Mouse (Mus musculus) CH12.LX (cell line): ENCODE measurements around the gene Traf3. TPM values are rescaled to one million over a fixed set of nuclear protein-coding genes. Genes with fewer than 3 reads are reported as not detected.

Experiments
- DNase-seq: peaks from one replicate; pipeline ENCODE4 v3.0.0-alpha.2; 2013; ENCODE audit errors: extremely low read depth
- H3K27ac ChIP-seq: 2 replicates; pipeline ENCODE4 v1.5.1; 2012; ENCODE audit warnings: low read depth, mild to moderate bottlenecking, control low read depth, moderate library complexity; ENCODE audit not compliant: insufficient read depth
- H3K27me3 ChIP-seq: replicated peaks from 2 replicates; pipeline ENCODE3; 2012; ENCODE audit warnings: inconsistent platforms
- H3K36me3 ChIP-seq, 2 experiments: replicated peaks in 1 of 2; 2 replicates each; pipeline versions ENCODE3 to v1.6.1; 2012; ENCODE audit warnings: inconsistent platforms in 1 of 2, low read length in 1 of 2, mild to moderate bottlenecking in 1 of 2, mixed read lengths in 1 of 2, moderate library complexity in 1 of 2; ENCODE audit not compliant: control insufficient read depth in 1 of 2, insufficient read depth in 1 of 2
- H3K4me1 ChIP-seq, 2 experiments: 2 replicates each; pipeline ENCODE4 v1.6.1; 2012; ENCODE audit warnings: inconsistent platforms in 1 of 2, moderate library complexity in 1 of 2; ENCODE audit not compliant: insufficient read depth in 2 of 2, control insufficient read depth in 1 of 2
- H3K4me2 ChIP-seq: 2 replicates; pipeline ENCODE4 v1.6.1; 2012; ENCODE audit warnings: low read depth, mild to moderate bottlenecking, control low read depth; ENCODE audit not compliant: poor library complexity, insufficient read depth, severe bottlenecking
- H3K4me3 ChIP-seq, 3 experiments: fragments of 150-350 bp in 1 of 3; sonication (generic) in 1 of 3; replicated peaks in 1 of 3; 2 replicates each; pipeline versions ENCODE3 to v1.5.1; 2011 to 2012; ENCODE audit warnings: low read depth in 2 of 3, low read length in 2 of 3, mild to moderate bottlenecking in 2 of 3, moderate library complexity in 2 of 3, control low read depth in 1 of 3, improper control_type of control experiment in 1 of 3, inconsistent platforms in 1 of 3, mixed read lengths in 1 of 3; ENCODE audit not compliant: poor library complexity in 1 of 3
- H3K79me2 ChIP-seq: replicated peaks from 2 replicates; pipeline ENCODE4 v1.6.1; 2012; ENCODE audit warnings: mild to moderate bottlenecking, moderate library complexity; ENCODE audit not compliant: control insufficient read depth, poor library complexity, insufficient read depth, severe bottlenecking; ENCODE audit errors: extremely low read depth
- H3K9ac ChIP-seq: 2 replicates; pipeline ENCODE4 v1.6.1; 2012; ENCODE audit warnings: low read depth, mild to moderate bottlenecking, control low read depth, moderate library complexity; ENCODE audit not compliant: insufficient read depth
- H3K9me3 ChIP-seq: replicated peaks from 2 replicates; pipeline ENCODE3; 2012; ENCODE audit warnings: low read length, inconsistent platforms, mixed read lengths
- BHLHE40 ChIP-seq: IDR thresholded peaks from 2 replicates; pipeline ENCODE4 v1.6.1; 2011; ENCODE audit warnings: mild to moderate bottlenecking, low read depth, low read length, improper control_type of control experiment
- CHD2 ChIP-seq: IDR thresholded peaks from 2 replicates; pipeline ENCODE4 v1.6.1; 2011; ENCODE audit warnings: low read length, improper control_type of control experiment
- EP300 ChIP-seq: IDR thresholded peaks from 2 replicates; pipeline ENCODE4 v1.6.1; 2011; ENCODE audit warnings: low read length, improper control_type of control experiment
- ETS1 ChIP-seq: conservative IDR thresholded peaks from 2 replicates; pipeline ENCODE4 v1.6.1; 2012; ENCODE audit warnings: low read depth, mild to moderate bottlenecking, inconsistent platforms, low read length, improper control_type of control experiment, moderate library complexity
- HCFC1 ChIP-seq: IDR thresholded peaks from 2 replicates; pipeline ENCODE4 v1.6.1; 2012; ENCODE audit warnings: low read depth, mild to moderate bottlenecking, inconsistent platforms, low read length, improper control_type of control experiment
- IRF4 ChIP-seq: IDR thresholded peaks from 2 replicates; pipeline ENCODE4 v1.6.1; 2014; ENCODE audit warnings: low read depth, mild to moderate bottlenecking, inconsistent platforms, low read length, improper control_type of control experiment
- JUN ChIP-seq: IDR thresholded peaks from 2 replicates; pipeline ENCODE4 v1.6.1; 2011; ENCODE audit warnings: low read depth, mild to moderate bottlenecking, low read length, improper control_type of control experiment, moderate library complexity; ENCODE audit not compliant: insufficient read depth
- JUND ChIP-seq: conservative IDR thresholded peaks from 2 replicates; pipeline ENCODE4 v1.6.1; 2011; ENCODE audit warnings: low read depth, low read length, improper control_type of control experiment
- KAT2A ChIP-seq: IDR thresholded peaks from 2 replicates; pipeline ENCODE4 v1.6.1; 2012; ENCODE audit warnings: low read length, improper control_type of control experiment, inconsistent platforms; ENCODE audit not compliant: insufficient replicate concordance
- MAX ChIP-seq: IDR thresholded peaks from 2 replicates; pipeline ENCODE4 v1.6.1; 2011; ENCODE audit warnings: low read length, improper control_type of control experiment
- MAZ ChIP-seq: IDR thresholded peaks from 2 replicates; pipeline ENCODE4 v1.6.1; 2012; ENCODE audit warnings: low read depth, mild to moderate bottlenecking, inconsistent platforms, low read length, improper control_type of control experiment, moderate library complexity
- MEF2A ChIP-seq: IDR thresholded peaks from 2 replicates; pipeline ENCODE4 v1.6.1; 2014; ENCODE audit warnings: low read depth, mild to moderate bottlenecking, inconsistent platforms, low read length, improper control_type of control experiment, borderline replicate concordance
- MYC ChIP-seq: IDR thresholded peaks from 2 replicates; pipeline ENCODE4 v1.6.1; 2011; ENCODE audit warnings: low read depth, mild to moderate bottlenecking, improper control_type of control experiment, low read length
- NELFE ChIP-seq: IDR thresholded peaks from 2 replicates; pipeline ENCODE4 v1.6.1; 2011; ENCODE audit warnings: low read depth, low read length, improper control_type of control experiment
- NRF1 ChIP-seq: IDR thresholded peaks from 2 replicates; pipeline ENCODE4 v1.6.1; 2014; ENCODE audit warnings: low read depth, mild to moderate bottlenecking, inconsistent platforms, low read length, improper control_type of control experiment, moderate library complexity
- PAX5 ChIP-seq: IDR thresholded peaks from 2 replicates; pipeline ENCODE4 v1.6.1; 2012; ENCODE audit warnings: low read length, inconsistent platforms, mixed read lengths
- RCOR1 ChIP-seq: conservative IDR thresholded peaks from 2 replicates; pipeline ENCODE4 v1.6.1; 2012; ENCODE audit warnings: low read depth, mild to moderate bottlenecking, inconsistent platforms, low read length, improper control_type of control experiment
- SMC3 ChIP-seq: IDR thresholded peaks from 2 replicates; pipeline ENCODE4 v1.6.1; 2011; ENCODE audit warnings: low read depth, low read length, improper control_type of control experiment
- TCF12 ChIP-seq: IDR thresholded peaks from 2 replicates; pipeline ENCODE4 v1.6.1; 2014; ENCODE audit warnings: low read depth, mild to moderate bottlenecking, inconsistent platforms, low read length, improper control_type of control experiment
- USF1 ChIP-seq: IDR thresholded peaks from 2 replicates; pipeline ENCODE4 v1.6.1; 2014; ENCODE audit warnings: low read depth, mild to moderate bottlenecking, inconsistent platforms, low read length, improper control_type of control experiment
- USF2 ChIP-seq: conservative IDR thresholded peaks from 2 replicates; pipeline ENCODE4 v1.6.1; 2011; ENCODE audit warnings: low read depth, low read length, improper control_type of control experiment
- ZKSCAN1 ChIP-seq: IDR thresholded peaks from 2 replicates; pipeline ENCODE4 v1.6.1; 2012; ENCODE audit warnings: low read depth, inconsistent platforms, low read length, improper control_type of control experiment, borderline replicate concordance
- ZMIZ1 ChIP-seq: IDR thresholded peaks from 2 replicates; pipeline ENCODE4 v1.6.1; 2012; ENCODE audit warnings: low read depth, mild to moderate bottlenecking, inconsistent platforms, low read length, improper control_type of control experiment
- ZNF384 ChIP-seq: IDR thresholded peaks from 2 replicates; pipeline ENCODE4 v1.6.1; 2012; ENCODE audit warnings: low read depth, low read length, improper control_type of control experiment, inconsistent platforms
- dilution Hi-C: fragments of 300-500 bp; cut with MboI; formaldehyde crosslinking; loops from 2 replicates; pipeline ENCODE4 v1.14.3; 2020; ENCODE audit warnings: low sequenced_read_pairs; ENCODE audit not compliant: extremely low pct_unique_long_range_greater_than_20kb, extremely low pct_ligation_motif_present
- in situ Hi-C: fragments of 300-500 bp; cut with MboI; formaldehyde crosslinking; loops from 3 replicates; pipeline ENCODE4 v1.14.3; 2019; ENCODE audit warnings: low sequenced_read_pairs, low pct_ligation_motif_present, low pct_unique_long_range_greater_than_20kb, mixed read lengths
- polyA plus RNA-seq: library from polyadenylated mRNA; unstranded; fragments of >175 nt; gene quantifications from 2 replicates; pipeline ENCODE4 v1.2.1, GENCODE M21; 2012; ENCODE audit warnings: low read depth; ENCODE audit not compliant: insufficient read length
- total RNA-seq, 2 experiments: library from RNA; depleted of rRNA; stranded (reverse); fragments of 300-350 nt in 1 of 2; fragments of >200 nt in 1 of 2; gene quantifications; 2 replicates each; pipeline ENCODE4 v1.2.3; 2012 to 2014

Traf3 gene
- total and polyA plus RNA-seq, 3 experiments = 10.9 to 33.1 (median 17.5) TPM

DNA sequence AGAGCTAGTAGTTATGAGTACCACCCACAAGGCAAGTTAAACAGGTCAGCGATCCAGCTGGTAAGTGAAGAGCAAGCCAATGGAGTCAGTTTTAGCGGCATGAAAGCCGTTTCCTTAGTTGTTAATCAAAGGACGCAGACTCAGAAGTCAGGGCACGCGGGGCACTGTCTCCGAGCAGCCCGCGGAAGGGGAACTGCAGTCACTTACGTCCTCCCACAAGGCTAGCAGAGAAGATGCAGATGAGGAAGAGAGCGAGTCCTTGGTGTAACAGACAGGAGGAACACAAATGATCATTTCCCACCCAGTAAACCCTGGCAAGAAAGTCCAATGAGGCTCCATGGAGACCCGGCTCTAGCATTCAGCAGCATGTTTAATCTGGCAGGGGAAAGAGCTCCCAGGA, 143.1 kb downstream of the Traf3 start:
- in situ Hi-C loops = no loop called here
- Histone ChIP-seq H3K9me3 (no peaks in the 10 kb centered on the region), H3K36me3 (peaks cover 84 to 98% of the 10 kb centered on the region in 2 experiments), H3K27ac (no peak overlapping the region), H3K27me3 (no peaks in the 10 kb centered on the region), H3K4me2 (no peak overlapping the region), H3K4me1 (peaks cover 0 to 4% of the 10 kb centered on the region in 2 experiments; a peak in 1 of 4 replicates), H3K9ac (no peak overlapping the region), H3K4me3 (no peak overlapping the region), H3K79me2 (no peaks in the 10 kb centered on the region)
- DNase-seq = no peak
- dilution Hi-C loops = no loop called here
- TF ChIP-seq USF2 (no peak), HCFC1 (no peak), SMC3 (no peak), MAX (no peak), MEF2A (no peak), MAZ (no peak), EP300 (no peak)

DNA sequence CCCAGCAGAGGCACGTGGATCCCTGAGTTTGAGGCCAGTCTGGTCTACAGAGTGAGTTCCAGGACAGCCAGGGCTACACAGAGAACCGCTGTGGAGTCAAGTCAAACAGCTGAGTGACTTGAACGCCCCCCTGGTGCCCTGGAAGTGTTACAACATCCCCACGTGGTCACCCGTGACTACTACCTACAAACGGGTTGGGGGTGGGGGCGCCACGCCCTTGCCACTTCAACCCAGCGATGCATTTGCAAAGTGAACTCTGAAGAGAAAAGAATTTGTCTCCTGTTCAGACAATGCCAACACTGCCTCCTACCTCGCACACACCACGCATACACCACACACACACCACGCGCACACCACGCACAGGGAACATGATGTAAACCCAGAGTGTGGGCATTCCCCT, 143.8 kb downstream of the Traf3 start:
- Histone ChIP-seq H3K9me3 (no peaks in the 10 kb centered on the region), H3K4me2 (no peak overlapping the region), H3K9ac (no peak overlapping the region), H3K4me3 (no peak overlapping the region), H3K36me3 (peaks cover 82 to 98% of the 10 kb centered on the region in 2 experiments), H3K79me2 (no peaks in the 10 kb centered on the region), H3K4me1 (peaks cover 0 to 4% of the 10 kb centered on the region in 2 experiments; a peak in 1 of 4 replicates), H3K27ac (no peak overlapping the region)
- in situ Hi-C loops = no loop called here
- no peak for DNase-seq
- TF ChIP-seq IRF4 (no peak), CHD2 (no peak), NELFE (no peak), USF1 (no peak)
- TF ChIP-seq, all 38 proteins: peak for 0
- dilution Hi-C loops = no loop called here
- no peaks in the 10 kb centered on the region for H3K27me3 ChIP-seq

DNA sequence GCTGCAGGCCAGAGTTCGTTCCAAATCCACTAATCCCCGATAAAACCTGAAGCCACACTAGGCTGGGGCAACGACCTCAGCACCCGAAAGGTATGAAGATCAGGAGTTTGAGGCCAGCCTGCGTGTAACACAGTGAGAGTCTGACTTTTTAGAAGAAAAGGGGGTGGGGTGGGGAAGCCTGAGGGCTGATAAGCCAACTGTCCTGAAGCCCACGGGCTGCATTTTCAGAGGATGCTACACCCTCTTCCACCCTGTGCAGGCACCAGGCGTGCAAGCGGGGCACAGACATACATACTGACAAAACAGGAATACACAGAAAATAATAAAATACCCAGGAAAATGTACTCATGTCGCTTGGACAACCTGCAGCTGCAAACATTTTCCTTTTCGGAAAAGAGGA, 145.6 kb downstream of the Traf3 start:
- H3K9me3 ChIP-seq = peaks cover 6% of the 10 kb centered on the region
- H3K79me2 ChIP-seq = no peaks in the 10 kb centered on the region
- in situ Hi-C loops (no loop called here), dilution Hi-C loops (no loop called here)
- H3K27ac ChIP-seq = no peak overlapping the region
- DNase-seq = no peak
- no peaks in the 10 kb centered on the region for H3K27me3 ChIP-seq
- no peak overlapping the region for H3K4me3 ChIP-seq
- H3K36me3 ChIP-seq = peaks cover 81 to 97% of the 10 kb centered on the region in 2 experiments
- H3K9ac ChIP-seq = no peak overlapping the region
- no peak for TF ChIP-seq NRF1
- no peak for TF ChIP-seq TCF12
- no peak for TF ChIP-seq KAT2A
- TF ChIP-seq MYC = no peak
- no peak for TF ChIP-seq ZNF384
- TF ChIP-seq ZMIZ1 = no peak
- TF ChIP-seq USF1 = no peak
- no peak for TF ChIP-seq JUND
- no peak for TF ChIP-seq ZKSCAN1
- no peak for TF ChIP-seq ETS1
- TF ChIP-seq BHLHE40 = no peak
- no peak for TF ChIP-seq CHD2
- no peak for TF ChIP-seq IRF4
- TF ChIP-seq JUN = no peak
- TF ChIP-seq PAX5 = no peak
- no peak for TF ChIP-seq RCOR1
- TF ChIP-seq, all 38 proteins: peak for 0
- H3K4me2 ChIP-seq = no peak overlapping the region
- H3K4me1 ChIP-seq = peaks cover 0 to 4% of the 10 kb centered on the region in 2 experiments; a peak in 1 of 4 replicates
